Mouse (Mus musculus): ENCODE data around the gene Rbp7.
"Not testable (repeated sequence)": the region's sequence is repeated elsewhere in the genome, so short reads cannot be mapped to it uniquely, and the experiment has no call there.

Rbp7 gene

GRCm38 (mm10) chr4:149454263-149454662 is 515 bp downstream of the Rbp7 start:
- no peak for DNase-seq

DNA sequence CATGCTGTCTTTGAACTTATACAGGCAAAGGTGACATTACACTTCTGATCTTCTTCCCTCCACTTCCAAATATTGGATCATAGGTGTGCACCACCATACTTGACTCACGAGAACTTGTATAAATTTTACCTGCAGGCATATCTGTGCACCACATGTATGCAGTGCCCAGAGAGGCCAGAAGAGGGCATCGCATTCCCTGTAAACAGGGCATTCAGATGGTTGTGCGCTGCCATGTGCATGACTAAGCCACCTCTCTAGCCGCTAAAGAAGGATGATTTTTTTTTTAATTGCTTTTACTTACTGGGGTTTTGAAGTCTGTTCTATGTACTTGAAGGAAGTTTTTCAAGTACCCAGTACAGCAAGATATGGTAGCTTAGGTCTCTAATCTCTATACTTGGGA is 1.1 kb downstream of the Rbp7 start:
- DNase-seq = peak; percentile 33

DNA sequence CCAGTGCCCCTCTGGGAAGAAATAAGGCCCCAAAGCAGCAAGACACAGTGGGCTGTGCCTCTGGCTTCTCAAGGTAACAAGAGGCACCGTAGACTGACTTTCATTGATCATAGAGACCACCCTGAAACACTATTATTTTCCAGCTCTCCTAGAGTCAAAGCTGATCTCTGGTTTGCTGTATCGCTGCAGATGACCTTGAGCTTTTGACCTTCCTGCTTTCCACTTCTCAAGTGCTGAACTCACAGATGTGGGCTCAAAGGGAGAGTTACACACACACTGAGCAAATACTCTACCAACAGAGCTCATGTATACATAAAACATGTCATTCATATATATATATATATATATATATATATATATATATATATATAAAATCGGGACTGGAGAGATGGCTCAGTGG is 4.1 kb downstream of the Rbp7 start:
- no peak for DNase-seq

GRCm38 (mm10) chr4:149446309-149446708 is 8.5 kb downstream of the Rbp7 start:
- DNase-seq = no peak

DNA sequence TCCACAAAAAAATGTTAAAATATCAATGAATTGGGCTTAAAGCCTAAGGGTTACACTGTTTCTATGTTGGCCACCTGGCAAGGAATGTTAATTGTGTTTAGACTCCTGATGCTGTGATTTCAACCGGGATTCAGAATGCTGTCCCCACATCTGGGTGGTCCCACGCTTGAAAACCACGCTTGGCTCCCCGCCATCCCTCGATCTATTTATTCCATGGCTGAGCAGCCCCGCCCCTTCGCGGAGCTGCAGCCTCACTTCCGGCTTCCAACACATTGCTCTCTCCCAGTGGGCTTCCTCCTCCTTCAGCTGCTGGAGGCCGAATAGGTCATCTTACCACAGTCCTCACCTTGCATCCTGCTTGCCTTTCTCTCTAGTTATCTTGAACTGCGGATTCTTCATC is 8.9 kb downstream of the Rbp7 start:
- peak; percentile 86 for DNase-seq

- DNase-seq = peak; percentile 97
Observed at GRCm38 (mm10) chr4:149444964-149445701, 9.6 kb downstream of the Rbp7 start.

GRCm38 (mm10) chr4:149444465-149444864 is 10.3 kb downstream of the Rbp7 start:
- DNase-seq = no peak

DNA sequence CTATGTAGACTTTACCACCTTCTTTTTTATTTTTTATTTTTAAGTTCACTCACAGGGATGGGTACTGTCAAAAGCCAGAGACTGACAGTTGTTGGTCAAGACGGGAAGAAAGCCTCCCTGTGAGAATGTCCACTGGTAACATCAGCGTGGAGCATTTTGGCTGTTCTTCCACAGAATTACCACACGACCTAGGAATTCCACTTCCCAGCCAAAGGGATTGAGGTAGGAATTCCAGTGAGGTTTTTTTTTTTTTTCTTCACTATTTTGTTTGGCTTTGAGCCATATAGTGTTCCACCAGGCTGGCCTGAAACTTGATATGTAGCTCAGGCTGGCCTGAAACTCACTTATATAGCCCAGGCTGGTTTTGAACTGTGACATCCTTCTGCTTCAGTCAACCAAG is 12.3 kb downstream of the Rbp7 start:
- no peak for DNase-seq

GRCm38 (mm10) chr4:149440576-149440975 is 14.2 kb downstream of the Rbp7 start:
- DNase-seq = no peak

DNA sequence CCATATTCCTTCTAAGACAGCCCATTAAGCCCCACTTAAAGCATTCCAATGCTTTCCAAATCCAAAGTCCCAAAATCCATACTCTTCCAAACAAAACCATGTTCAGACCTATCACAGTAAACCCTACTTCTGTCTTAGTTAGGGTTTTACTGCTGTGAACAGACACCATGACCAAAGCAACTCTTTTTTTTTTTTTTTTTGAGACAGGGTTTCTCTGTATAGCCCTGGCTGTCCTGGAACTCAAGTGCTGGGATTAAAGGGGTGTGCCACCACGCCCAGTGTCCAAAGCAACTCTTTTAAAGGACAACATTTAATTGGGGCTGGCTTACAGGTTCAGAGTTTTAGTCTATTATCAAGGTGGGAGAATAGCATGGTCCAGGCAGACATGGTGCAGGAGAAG is 22.9 kb downstream of the Rbp7 start:
- not testable (repeated sequence) for DNase-seq

- DNase-seq = no peak
Observed at GRCm38 (mm10) chr4:149429592-149429991, 25.2 kb downstream of the Rbp7 start.

DNA sequence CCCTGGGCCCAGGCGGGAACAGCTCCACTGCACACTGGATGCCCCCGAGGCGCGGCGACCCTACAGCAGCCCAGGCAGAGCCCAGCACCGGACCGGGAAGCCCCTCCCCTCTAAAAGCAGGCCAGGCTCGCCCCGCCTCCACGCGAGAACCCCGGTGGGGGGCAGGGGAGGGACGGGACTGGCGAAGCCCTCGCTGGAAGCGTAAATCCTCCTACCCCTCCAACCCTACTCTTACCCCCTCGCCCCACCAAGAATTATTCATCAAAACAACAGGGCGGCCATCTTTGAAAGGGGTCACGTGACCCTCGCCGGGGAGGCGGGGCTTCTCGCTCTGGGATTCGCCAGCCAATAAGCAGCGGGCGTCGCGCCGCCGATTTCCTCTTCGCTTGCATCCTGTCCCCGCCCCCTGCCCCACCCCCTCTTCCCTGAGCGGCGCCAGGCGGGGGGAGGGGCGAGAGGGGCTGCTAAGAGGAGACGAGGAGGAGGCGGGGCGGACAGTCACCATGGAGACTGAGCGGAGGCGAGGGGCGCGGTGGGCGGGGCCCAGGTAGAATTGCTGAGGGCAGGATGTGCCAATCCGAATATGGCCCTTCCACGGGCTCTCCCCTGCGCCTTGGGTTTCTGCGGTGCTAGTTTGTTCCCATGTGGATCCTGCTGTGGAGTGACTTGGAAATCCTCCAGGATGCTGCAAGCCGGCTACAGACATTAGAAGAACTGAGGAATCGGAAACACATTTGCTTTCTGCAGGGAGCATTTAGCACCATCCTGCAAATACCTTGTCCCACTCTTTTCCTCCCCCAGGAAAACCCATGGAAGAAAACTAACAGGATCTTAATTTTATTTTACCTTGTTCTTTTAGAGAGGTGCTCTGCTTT is 28.2 kb downstream of the Rbp7 start, which contains the start of gene Ube4b:
Gene Ube4b, minus strand, starts transcription at position 425 of the 875 bp plus-strand sequence.
- peak; percentile 100 for DNase-seq

DNA sequence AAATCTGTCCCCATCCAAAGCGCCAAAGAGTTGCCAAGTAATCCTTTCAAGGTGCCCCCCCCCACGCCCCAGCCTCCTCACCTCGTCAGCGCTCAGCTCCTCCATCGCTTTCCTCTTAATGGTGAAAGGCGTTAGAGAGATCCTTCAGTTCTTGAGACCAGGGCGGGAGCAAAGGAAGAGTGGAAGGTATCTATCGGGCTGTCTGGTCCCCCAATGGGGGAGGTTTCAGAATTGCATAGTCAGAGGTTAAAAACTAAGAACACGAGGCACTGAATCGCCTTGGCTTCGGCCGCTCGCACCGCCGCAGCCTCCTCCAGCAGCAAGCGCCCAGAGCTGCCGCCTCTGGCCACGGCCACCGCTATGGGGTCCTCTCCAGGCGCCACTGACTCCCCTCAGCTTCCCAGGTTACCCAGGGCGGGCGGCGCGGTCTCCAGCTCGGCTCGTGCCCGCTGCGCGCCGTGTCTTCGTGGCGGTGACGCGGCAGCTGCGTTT is 28.9 kb downstream of the Rbp7 start:
- DNase-seq = peak; percentile 64

DNA sequence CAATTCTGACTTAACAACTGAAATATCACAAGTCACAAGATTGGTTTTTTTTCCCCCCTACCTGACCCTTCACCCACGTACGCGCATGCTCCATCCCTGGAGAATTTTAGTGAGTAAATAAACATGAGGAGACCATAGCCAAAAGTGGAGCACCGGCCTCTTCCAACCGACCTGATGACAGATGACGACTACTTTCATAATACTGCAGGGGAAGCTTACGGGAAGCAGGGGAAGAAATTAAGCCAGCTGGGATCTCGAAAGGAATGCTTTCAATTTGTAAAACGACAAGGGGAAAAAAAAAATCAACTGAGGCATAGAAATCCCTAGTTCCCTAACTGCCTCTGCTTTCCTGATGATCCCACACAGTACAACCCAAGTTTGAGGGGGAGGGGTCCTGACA is 30.0 kb downstream of the Rbp7 start:
- DNase-seq = no peak

DNA sequence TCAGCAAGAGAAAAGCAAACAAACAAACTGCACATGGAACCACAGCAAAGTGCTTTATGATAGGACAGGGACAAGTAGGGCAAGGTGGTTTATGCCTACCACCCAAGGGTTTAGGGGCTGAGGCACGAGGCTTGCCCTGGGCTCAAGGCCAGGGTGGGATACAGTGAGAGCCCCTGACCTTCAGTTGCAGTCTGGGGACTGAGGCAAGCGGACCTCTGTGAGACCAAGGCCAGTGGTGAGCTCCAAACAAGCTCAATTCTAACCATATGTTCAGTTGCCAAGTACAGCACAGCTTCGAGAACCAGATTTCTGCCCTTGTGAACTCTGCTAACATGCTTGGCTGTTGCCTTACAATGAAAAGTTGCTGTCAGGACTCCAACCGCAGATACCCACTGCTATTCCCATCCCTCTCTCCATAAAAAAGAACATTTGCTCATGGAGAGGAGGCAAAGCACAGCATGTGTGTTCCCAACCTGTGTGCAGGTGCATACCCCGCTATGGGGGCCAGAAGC is 36.9 kb downstream of the Rbp7 start:
- no peak for DNase-seq

DNA sequence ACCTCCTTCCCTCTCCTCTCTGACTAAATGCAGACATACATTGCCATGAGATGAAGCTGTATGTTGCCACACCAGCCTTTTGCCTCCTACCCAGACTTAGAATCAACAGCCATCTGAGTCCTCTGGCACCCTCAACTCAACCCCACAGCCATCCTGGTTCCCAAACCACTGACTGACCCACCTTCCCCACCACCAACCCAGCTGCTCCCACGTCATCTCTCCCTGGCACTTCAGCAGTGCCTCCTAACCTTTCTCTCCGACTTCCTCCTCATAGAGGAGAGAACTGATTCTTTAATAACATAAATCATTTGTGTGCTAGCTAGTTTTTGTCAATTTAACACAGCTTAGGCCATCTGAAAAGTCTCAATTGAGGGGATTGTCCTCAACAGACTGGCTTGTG is 37.8 kb downstream of the Rbp7 start:
- DNase-seq = no peak

DNA sequence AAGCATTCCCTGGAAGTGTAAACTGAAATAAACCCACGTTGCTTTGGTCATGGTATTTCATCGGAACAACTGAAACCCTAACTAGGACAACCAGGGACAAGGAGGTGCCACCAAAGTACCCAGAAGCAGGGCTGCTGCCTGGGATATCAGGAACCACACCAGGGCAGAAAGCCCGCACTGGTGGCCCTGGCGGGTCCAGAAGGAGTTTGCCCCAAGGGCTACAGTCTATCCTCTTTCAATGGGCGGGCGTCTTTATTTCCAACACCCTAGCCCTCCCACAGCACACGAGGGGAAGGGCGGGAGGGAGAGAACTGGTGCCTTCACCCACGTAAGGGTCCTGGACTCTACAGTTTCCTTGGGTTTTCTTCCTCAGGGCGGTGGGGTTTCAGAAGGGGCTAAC is 38.4 kb downstream of the Rbp7 start:
- no peak for DNase-seq

DNA sequence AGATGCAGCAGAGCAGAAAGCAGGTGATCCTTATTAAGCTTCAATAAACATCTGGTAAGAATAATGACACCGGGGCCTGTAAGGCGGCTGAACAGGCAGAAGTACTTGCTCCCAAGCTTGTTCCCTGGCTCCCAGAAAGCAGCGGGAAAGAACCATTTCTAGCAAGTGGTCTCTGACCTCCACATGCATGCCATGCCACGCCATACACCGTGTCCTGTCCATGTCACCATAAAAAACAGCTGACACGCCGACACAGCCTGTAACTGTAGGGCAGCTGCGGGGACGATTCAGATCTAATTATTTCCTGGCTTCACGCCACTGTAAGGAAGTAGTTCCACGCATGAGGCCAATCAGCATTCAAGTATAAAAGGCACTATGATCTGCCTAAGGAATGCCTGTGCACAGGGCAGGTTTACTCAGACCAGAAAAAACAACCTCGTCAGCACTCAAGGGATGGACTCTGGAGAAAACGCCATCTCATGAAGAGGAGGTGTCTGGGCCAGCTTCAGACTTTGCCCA is 39.1 kb downstream of the Rbp7 start:
- DNase-seq = peak; percentile 34

DNA sequence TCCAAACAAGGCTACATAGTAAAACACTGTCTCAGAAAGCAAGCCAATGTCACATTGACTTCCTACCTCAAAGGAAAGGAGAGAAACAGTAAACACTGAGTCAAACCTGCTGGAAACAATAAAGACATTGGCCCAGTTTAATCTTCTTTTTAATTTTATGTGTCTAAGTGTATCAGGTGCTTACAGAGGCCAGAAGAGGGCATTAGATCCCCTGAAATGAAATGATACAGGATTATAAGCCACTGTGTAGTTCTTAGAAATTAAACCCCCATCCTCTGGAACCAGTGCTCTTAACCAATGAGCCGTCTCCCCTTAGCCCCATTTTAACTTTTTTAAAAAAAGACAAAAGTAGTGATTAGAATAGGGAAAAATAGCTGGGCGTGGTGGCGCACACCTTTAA is 40.5 kb downstream of the Rbp7 start:
- DNase-seq = no peak

DNA sequence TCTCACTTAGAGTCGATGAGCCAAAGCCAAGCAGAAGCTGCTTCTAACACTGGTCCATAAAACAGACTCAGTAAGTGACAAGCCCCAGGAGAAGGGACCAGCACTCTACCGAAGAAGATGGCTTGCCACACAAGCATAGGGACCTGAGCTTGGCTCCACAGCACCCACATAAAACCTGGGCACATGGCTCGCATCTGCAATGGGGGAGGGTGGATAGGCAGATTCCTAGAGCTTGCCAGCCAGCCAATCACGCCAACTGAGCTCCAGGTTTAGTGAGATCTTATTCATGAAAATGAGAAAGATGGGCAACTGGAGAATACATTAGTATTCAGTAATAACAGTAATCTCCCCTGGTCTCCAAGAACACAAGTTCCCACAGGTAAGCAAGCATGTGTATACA is 45.0 kb downstream of the Rbp7 start:
- DNase-seq = no peak

DNA sequence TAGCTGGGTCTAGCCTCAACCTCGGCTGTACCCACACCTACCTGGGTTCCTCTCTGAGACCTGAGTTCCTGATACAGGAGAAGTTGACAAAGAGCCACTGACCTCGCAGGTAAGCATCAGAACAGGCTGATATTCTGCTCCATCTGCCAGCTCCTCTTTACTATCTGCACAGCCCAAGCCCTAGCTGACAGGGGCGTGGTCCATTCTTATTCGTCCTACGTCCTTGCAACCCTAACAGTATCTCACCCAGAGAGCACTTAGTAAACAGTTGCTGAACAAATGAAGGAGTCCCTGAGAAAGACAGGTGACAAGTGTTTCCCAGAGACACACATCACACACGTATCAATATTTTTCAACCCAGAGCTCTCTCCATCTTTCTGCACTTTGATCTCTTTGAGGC is 46.4 kb downstream of the Rbp7 start:
- DNase-seq = no peak

DNA sequence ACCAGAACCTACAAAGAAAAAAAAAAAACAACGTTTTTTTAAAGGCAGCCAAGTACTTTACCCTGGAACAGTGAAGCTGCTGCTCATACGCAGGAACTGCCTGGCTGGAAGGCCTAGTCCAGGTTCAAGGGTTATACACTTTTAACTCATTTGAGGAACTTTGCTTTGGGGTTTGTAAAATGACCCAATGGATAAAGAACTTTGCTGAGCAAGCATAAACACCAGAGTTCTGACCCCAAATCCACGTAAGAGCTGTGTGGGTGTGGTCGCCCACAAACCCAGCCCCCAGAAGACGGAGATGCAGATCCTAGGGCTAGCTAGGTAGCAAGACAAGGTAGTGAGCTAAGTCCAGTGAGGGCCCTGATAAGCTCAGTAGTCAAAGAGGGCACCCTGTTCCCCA is 47.3 kb downstream of the Rbp7 start:
- no peak for DNase-seq

DNA sequence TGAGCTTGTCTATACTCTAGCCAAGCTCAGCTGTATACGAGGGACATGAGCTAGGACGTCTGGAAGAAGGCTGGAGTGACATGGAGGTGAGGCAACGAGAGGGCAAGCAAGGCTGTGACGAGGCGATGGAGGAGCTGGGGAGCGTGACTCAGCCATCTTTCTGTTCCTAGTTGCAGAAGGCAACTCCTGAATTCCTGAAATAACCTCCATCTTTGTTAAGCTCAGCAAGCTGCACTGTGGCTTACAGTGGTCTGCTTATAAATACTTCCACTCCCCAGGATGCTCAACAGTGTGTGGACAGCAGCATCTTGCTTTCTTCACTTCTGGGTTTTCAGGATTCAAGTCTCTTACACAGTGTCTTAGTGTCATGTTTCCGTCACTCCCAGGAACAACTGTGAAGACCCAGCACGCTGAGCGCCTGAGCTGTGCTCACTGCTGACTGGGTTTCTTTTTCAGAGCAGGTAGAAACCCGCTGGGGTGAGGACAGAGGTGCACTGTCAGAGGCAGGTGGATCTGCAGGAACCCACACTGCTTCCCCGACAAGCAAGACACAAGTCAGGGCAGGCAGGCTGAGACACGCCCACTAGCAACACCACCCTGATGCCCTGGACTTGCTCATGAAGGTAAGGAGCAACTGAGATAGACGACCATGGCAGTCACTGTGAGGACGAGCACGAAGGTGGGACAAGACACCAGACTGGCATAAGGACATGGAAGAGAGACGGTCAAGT is 48.9 kb downstream of the Rbp7 start:
- no peak for DNase-seq
